Mouse (Mus musculus): ENCODE results near the gene Slc25a13. TPM values are rescaled to one million over a fixed set of nuclear protein-coding genes. Genes with fewer than 3 reads are reported as not detected.

The Slc25a13 gene
- total and polyA plus RNA-seq, 3 experiments: not detected

GRCm38 (mm10) chr6:6150811-6151210 is 66.2 kb downstream of the Slc25a13 start:
- H3K4me1 ChIP-seq (ENCODE audit: control insufficient read depth in 1 of 2, insufficient read depth in 2 of 2): peaks cover 0 to 11% of the 10 kb centered on the region in 2 experiments; a peak in 2 of 4 replicates
- in situ Hi-C loops (cut with MboI; ENCODE audit: low pct_ligation_motif_present, low pct_unique_long_range_greater_than_20kb, low sequenced_read_pairs): no loop called here
- dilution Hi-C loops (cut with MboI; ENCODE audit: extremely low pct_ligation_motif_present, extremely low pct_unique_long_range_greater_than_20kb, low sequenced_read_pairs): no loop called here
- H3K79me2 ChIP-seq (replicated peaks; ENCODE audit: control insufficient read depth, extremely low read depth, insufficient read depth, poor library complexity, severe bottlenecking): no peaks in the 10 kb centered on the region
- no peaks in the 10 kb centered on the region for H3K27me3 ChIP-seq (replicated peaks)
- no peak overlapping the region for H3K4me3 ChIP-seq (replicated peaks in 1 of 3; ENCODE audit: low read depth in 2 of 3, low read length in 2 of 3, poor library complexity in 1 of 3)
- H3K9ac ChIP-seq (ENCODE audit: insufficient read depth, low read depth): no peak overlapping the region
- no peak for DNase-seq (ENCODE audit: extremely low read depth)
- no peak overlapping the region for H3K27ac ChIP-seq (ENCODE audit: insufficient read depth, low read depth)
- no peaks in the 10 kb centered on the region for H3K36me3 ChIP-seq (replicated peaks in 1 of 2; ENCODE audit: control insufficient read depth in 1 of 2, insufficient read depth in 1 of 2, low read length in 1 of 2)
- H3K9me3 ChIP-seq (replicated peaks; ENCODE audit: low read length): no peaks in the 10 kb centered on the region
- TF ChIP-seq EP300 (IDR thresholded peaks at IDR 0.05; ENCODE audit: low read length) (no peak), IRF4 (IDR thresholded peaks at IDR 0.05; ENCODE audit: low read depth, low read length) (no peak), TBP (conservative IDR thresholded peaks at IDR 0.05; ENCODE audit: low read depth, low read length) (no peak), POLR2AphosphoS2 (IDR thresholded peaks at IDR 0.05; ENCODE audit: low read depth, low read length) (no peak), MAZ (IDR thresholded peaks at IDR 0.05; ENCODE audit: low read depth, low read length) (no peak), ZMIZ1 (IDR thresholded peaks at IDR 0.05; ENCODE audit: low read depth, low read length) (no peak), ZKSCAN1 (IDR thresholded peaks at IDR 0.05; ENCODE audit: borderline replicate concordance, low read depth, low read length) (no peak), JUND (conservative IDR thresholded peaks at IDR 0.05; ENCODE audit: low read depth, low read length) (no peak), MYC (IDR thresholded peaks at IDR 0.05; ENCODE audit: low read depth, low read length) (no peak), USF2 (conservative IDR thresholded peaks at IDR 0.05; ENCODE audit: low read depth, low read length) (no peak), CHD1 (IDR thresholded peaks at IDR 0.05; ENCODE audit: low read depth, low read length) (no peak), RAD21 (IDR thresholded peaks at IDR 0.05; ENCODE audit: low read depth, low read length) (no peak), RCOR1 (conservative IDR thresholded peaks at IDR 0.05; ENCODE audit: low read depth, low read length) (no peak), POLR2A (IDR thresholded peaks at IDR 0.05; ENCODE audit: low read depth, low read length) (no peak), PAX5 (IDR thresholded peaks at IDR 0.05; ENCODE audit: low read length) (no peak), BHLHE40 (IDR thresholded peaks at IDR 0.05; ENCODE audit: low read depth, low read length) (no peak), TCF12 (IDR thresholded peaks at IDR 0.05; ENCODE audit: low read depth, low read length) (no peak)
- no peak overlapping the region for H3K4me2 ChIP-seq (ENCODE audit: insufficient read depth, low read depth, poor library complexity, severe bottlenecking)

- Histone ChIP-seq H3K79me2 (replicated peaks; ENCODE audit: control insufficient read depth, extremely low read depth, insufficient read depth, poor library complexity, severe bottlenecking) (no peaks in the 10 kb centered on the region), H3K27me3 (replicated peaks) (no peaks in the 10 kb centered on the region), H3K4me2 (ENCODE audit: insufficient read depth, low read depth, poor library complexity, severe bottlenecking) (no peak overlapping the region), H3K4me1 (ENCODE audit: control insufficient read depth in 1 of 2, insufficient read depth in 2 of 2) (peaks cover 0 to 11% of the 10 kb centered on the region in 2 experiments; a peak in 2 of 4 replicates), H3K4me3 (replicated peaks in 1 of 3; ENCODE audit: low read depth in 2 of 3, low read length in 2 of 3, poor library complexity in 1 of 3) (no peak overlapping the region), H3K9me3 (replicated peaks; ENCODE audit: low read length) (no peaks in the 10 kb centered on the region), H3K9ac (ENCODE audit: insufficient read depth, low read depth) (no peak overlapping the region), H3K27ac (ENCODE audit: insufficient read depth, low read depth) (no peak overlapping the region), H3K36me3 (replicated peaks in 1 of 2; ENCODE audit: control insufficient read depth in 1 of 2, insufficient read depth in 1 of 2, low read length in 1 of 2) (no peaks in the 10 kb centered on the region)
- dilution Hi-C loops (cut with MboI; ENCODE audit: extremely low pct_ligation_motif_present, extremely low pct_unique_long_range_greater_than_20kb, low sequenced_read_pairs) (no loop called here), in situ Hi-C loops (cut with MboI; ENCODE audit: low pct_ligation_motif_present, low pct_unique_long_range_greater_than_20kb, low sequenced_read_pairs) (no loop called here)
- TF ChIP-seq JUND (conservative IDR thresholded peaks at IDR 0.05; ENCODE audit: low read depth, low read length): no peak
- no peak for TF ChIP-seq MAZ (IDR thresholded peaks at IDR 0.05; ENCODE audit: low read depth, low read length)
- no peak for TF ChIP-seq MXI1 (IDR thresholded peaks at IDR 0.05; ENCODE audit: low read depth, low read length)
- no peak for TF ChIP-seq ZKSCAN1 (IDR thresholded peaks at IDR 0.05; ENCODE audit: borderline replicate concordance, low read depth, low read length)
- TF ChIP-seq SMC3 (IDR thresholded peaks at IDR 0.05; ENCODE audit: low read depth, low read length): no peak
- no peak for TF ChIP-seq KAT2A (IDR thresholded peaks at IDR 0.05; ENCODE audit: insufficient replicate concordance, low read length)
- TF ChIP-seq USF1 (IDR thresholded peaks at IDR 0.05; ENCODE audit: low read depth, low read length): no peak
- no peak for TF ChIP-seq MYC (IDR thresholded peaks at IDR 0.05; ENCODE audit: low read depth, low read length)
- no peak for TF ChIP-seq TCF12 (IDR thresholded peaks at IDR 0.05; ENCODE audit: low read depth, low read length)
- TF ChIP-seq ELF1 (IDR thresholded peaks at IDR 0.05; ENCODE audit: low read depth, low read length): no peak
- TF ChIP-seq BHLHE40 (IDR thresholded peaks at IDR 0.05; ENCODE audit: low read depth, low read length): no peak
- TF ChIP-seq ETS1 (conservative IDR thresholded peaks at IDR 0.05; ENCODE audit: low read depth, low read length): no peak
- TF ChIP-seq POLR2A (IDR thresholded peaks at IDR 0.05; ENCODE audit: low read depth, low read length): no peak
- no peak for TF ChIP-seq HCFC1 (IDR thresholded peaks at IDR 0.05; ENCODE audit: low read depth, low read length)
- TF ChIP-seq POLR2AphosphoS2 (IDR thresholded peaks at IDR 0.05; ENCODE audit: low read depth, low read length): no peak
- TF ChIP-seq GABPA (IDR thresholded peaks at IDR 0.05; ENCODE audit: insufficient replicate concordance, low read depth, low read length): no peak
- no peak for TF ChIP-seq CTCF (conservative IDR thresholded peaks at IDR 0.05 in 1 of 2, IDR thresholded peaks at IDR 0.05 in 1 of 2; ENCODE audit: low read depth in 2 of 2, low read length in 2 of 2)
- DNase-seq (ENCODE audit: extremely low read depth): no peak
These were observed 67.2 kb downstream of the Slc25a13 start for GRCm38 (mm10) chr6:6149751-6150150.
